Mouse (Mus musculus): ENCODE data around the gene Atp5mpl.

DNA sequence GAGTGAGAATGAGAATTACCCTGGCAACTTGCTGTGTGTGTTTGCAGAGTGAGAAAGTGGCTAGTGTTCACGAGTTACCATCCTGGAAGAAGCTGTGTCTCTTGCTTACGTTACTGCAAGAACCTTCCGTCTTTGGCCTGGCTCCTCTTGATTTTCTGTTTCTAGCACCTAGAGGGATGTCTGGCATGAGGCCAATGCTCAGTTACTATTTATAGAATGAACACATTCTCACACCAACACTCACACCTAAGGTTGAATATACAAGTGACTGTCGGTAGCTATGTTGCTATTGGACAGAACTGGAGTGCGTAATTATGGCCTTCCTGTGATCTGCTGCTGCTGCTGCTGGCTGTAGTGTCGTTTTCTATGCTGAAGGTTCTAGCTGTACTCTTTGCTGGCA, 10.4 kb upstream of the Atp5mpl start:
- TF ChIP-seq POLR2A (IDR thresholded peaks at IDR 0.05; ENCODE audit: extremely low read depth, insufficient read depth, low read length) (no peak), CTCF (IDR thresholded peaks at IDR 0.05; ENCODE audit: extremely low read depth, insufficient read depth, low read length) (no peak)

Data from cortical plate, adult 2 months (tissue).